Mouse (Mus musculus): ENCODE results near the gene Gm26965. TPM values are rescaled to one million over a fixed set of nuclear protein-coding genes. Genes with fewer than 3 reads are reported as not detected.
"Not testable (repeated sequence)": the region's sequence is repeated elsewhere in the genome, so short reads cannot be mapped to it uniquely, and the experiment has no call there.

Gene Gm26965
- polyA plus RNA-seq, 1 experiment from 2014 or later: not detected

- no peak overlapping the region for H3K27ac ChIP-seq (ENCODE audit: low read length)
- H3K4me3 ChIP-seq (ENCODE audit: low read length): no peak overlapping the region
- H3K36me3 ChIP-seq (ENCODE audit: control insufficient read depth, insufficient read depth): peaks cover 45% of the 10 kb centered on the region
- H3K27me3 ChIP-seq (ENCODE audit: control insufficient read depth, insufficient read depth, low read length): no peaks in the 10 kb centered on the region
- peaks cover 22% of the 10 kb centered on the region for H3K9me3 ChIP-seq (replicated peaks; ENCODE audit: control insufficient read depth, low read length)
- no peak overlapping the region for H3K4me2 ChIP-seq (ENCODE audit: low read depth, low read length)
- peaks cover 7% of the 10 kb centered on the region for H3K4me1 ChIP-seq (ENCODE audit: control insufficient read depth, insufficient read depth, low read length)
- ATAC-seq (replicated peaks; ENCODE audit: extremely low read depth, insufficient read depth, low FRiP score): no peak
- 93% methylated on average over 1 of the region's 1 CpGs for WGBS
- no peak overlapping the region for H3K9ac ChIP-seq (ENCODE audit: low read length)
Measured at GRCm38 (mm10) chr13:67495631-67496030, 30.3 kb downstream of the Gm26965 start.

GRCm38 (mm10) chr13:67484424-67484811 lies 41.5 kb downstream of the Gm26965 start:
- Histone ChIP-seq H3K36me3 (ENCODE audit: control insufficient read depth, insufficient read depth) (peaks cover 3% of the 10 kb centered on the region; the same call in 1 of the 2 replicates), H3K4me3 (ENCODE audit: low read length) (peak overlapping the region; percentile 69), H3K4me1 (ENCODE audit: control insufficient read depth, insufficient read depth, low read length) (peaks cover 6% of the 10 kb centered on the region), H3K9me3 (replicated peaks; ENCODE audit: control insufficient read depth, low read length) (no peaks in the 10 kb centered on the region), H3K27me3 (ENCODE audit: control insufficient read depth, insufficient read depth, low read length) (no peaks in the 10 kb centered on the region), H3K27ac (ENCODE audit: low read length) (peak overlapping the region; percentile 15), H3K4me2 (ENCODE audit: low read depth, low read length) (peak overlapping the region; percentile 67), H3K9ac (ENCODE audit: low read length) (peak overlapping the region; percentile 72)
- peak; percentile 28; the same call in 1 of the 2 replicates for ATAC-seq (replicated peaks; ENCODE audit: extremely low read depth, insufficient read depth, low FRiP score)
- WGBS: 16% methylated on average over 8 of the region's 8 CpGs

GRCm38 (mm10) chr13:67483625-67484423 lies 42.1 kb downstream of the Gm26965 start, which contains the start of gene Zfp874b:
Gene Zfp874b, minus strand, starts transcription at chr13:67484258.
- 4% methylated on average over 20 of the region's 20 CpGs for WGBS
- Histone ChIP-seq H3K9ac (ENCODE audit: low read length) (peak within 1 kb of the TSS; percentile 72), H3K4me3 (ENCODE audit: low read length) (peak within 1 kb of the TSS; percentile 69), H3K4me1 (ENCODE audit: control insufficient read depth, insufficient read depth, low read length) (peaks cover 6% of the 10 kb centered on the region), H3K27me3 (ENCODE audit: control insufficient read depth, insufficient read depth, low read length) (no peaks in the 10 kb centered on the region), H3K36me3 (ENCODE audit: control insufficient read depth, insufficient read depth) (peaks cover 3% of the 10 kb centered on the region; the same call in 1 of the 2 replicates), H3K27ac (ENCODE audit: low read length) (peak within 1 kb of the TSS; percentile 15), H3K9me3 (replicated peaks; ENCODE audit: control insufficient read depth, low read length) (no peaks in the 10 kb centered on the region), H3K4me2 (ENCODE audit: low read depth, low read length) (peak within 1 kb of the TSS; percentile 67)
- ATAC-seq (replicated peaks; ENCODE audit: extremely low read depth, insufficient read depth, low FRiP score): peak; percentile 92

DNA sequence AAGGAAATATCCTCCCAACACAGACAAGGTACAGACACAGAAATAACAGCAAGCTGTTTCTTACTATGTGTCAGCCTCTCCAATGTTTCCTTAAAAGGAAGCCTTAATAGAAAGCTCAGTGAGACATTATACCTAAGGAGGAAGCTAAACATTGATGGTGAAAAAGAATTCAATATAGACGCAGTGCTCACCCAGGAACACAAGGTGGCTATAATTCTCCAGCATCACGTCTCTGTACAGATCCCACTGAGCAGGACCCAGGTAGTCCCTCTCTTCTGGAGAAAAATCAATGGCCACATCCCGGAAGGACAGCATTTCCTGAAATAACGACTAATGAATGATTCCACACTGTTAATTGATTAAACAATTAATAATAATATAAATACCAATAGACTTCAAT lies 44.4 kb downstream of the Gm26965 start:
- H3K27me3 ChIP-seq (ENCODE audit: control insufficient read depth, insufficient read depth, low read length): no peaks in the 10 kb centered on the region
- H3K27ac ChIP-seq (ENCODE audit: low read length): no peak overlapping the region
- H3K36me3 ChIP-seq (ENCODE audit: control insufficient read depth, insufficient read depth): 0 out of 2 replicates have a peak, but pooled peaks cover 2% of the 10 kb centered on the region
- no peak overlapping the region for H3K4me3 ChIP-seq (ENCODE audit: low read length)
- WGBS: 69% methylated on average over 4 of the region's 4 CpGs
- H3K9me3 ChIP-seq (replicated peaks; ENCODE audit: control insufficient read depth, low read length): no peaks in the 10 kb centered on the region
- no peak for ATAC-seq (replicated peaks; ENCODE audit: extremely low read depth, insufficient read depth, low FRiP score)
- no peak overlapping the region for H3K9ac ChIP-seq (ENCODE audit: low read length)
- H3K4me2 ChIP-seq (ENCODE audit: low read depth, low read length): no peak overlapping the region
- peaks cover 6% of the 10 kb centered on the region for H3K4me1 ChIP-seq (ENCODE audit: control insufficient read depth, insufficient read depth, low read length)

DNA sequence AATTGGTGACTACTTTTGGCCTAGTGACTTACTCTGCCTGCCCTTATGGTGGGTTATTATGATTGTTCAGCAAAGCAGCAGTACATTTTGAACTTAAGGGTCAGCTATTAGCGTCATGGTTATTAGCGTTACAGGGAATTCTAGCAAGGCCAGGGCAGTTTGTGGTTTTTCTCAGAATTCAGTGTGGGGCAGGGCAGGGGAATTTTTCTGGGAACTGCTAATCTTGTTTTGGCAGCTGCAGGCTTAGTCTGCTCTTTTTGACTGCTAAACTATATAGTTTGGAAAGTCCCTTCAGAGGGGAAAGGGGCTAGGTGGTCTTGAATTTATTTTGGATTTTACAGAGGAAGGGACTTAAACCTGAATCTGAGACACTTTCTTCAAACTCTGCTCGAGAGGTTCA lies 56.7 kb downstream of the Gm26965 start:
- WGBS: 86% methylated on average over 3 of the region's 3 CpGs
- H3K27ac ChIP-seq (ENCODE audit: low read length): no peak overlapping the region
- H3K4me1 ChIP-seq (ENCODE audit: control insufficient read depth, insufficient read depth, low read length): no peaks in the 10 kb centered on the region
- H3K36me3 ChIP-seq (ENCODE audit: control insufficient read depth, insufficient read depth): peaks cover 21% of the 10 kb centered on the region
- H3K27me3 ChIP-seq (ENCODE audit: control insufficient read depth, insufficient read depth, low read length): no peaks in the 10 kb centered on the region
- H3K4me3 ChIP-seq (ENCODE audit: low read length): no peak overlapping the region
- ATAC-seq (replicated peaks; ENCODE audit: extremely low read depth, insufficient read depth, low FRiP score): no peak
- H3K9me3 ChIP-seq (replicated peaks; ENCODE audit: control insufficient read depth, low read length): peaks cover 3% of the 10 kb centered on the region; the same call in 1 of the 2 replicates
- no peak overlapping the region for H3K4me2 ChIP-seq (ENCODE audit: low read depth, low read length)
- H3K9ac ChIP-seq (ENCODE audit: low read length): no peak overlapping the region

- not testable (repeated sequence) for H3K36me3 ChIP-seq (ENCODE audit: control insufficient read depth, insufficient read depth); H3K4me3 ChIP-seq (ENCODE audit: low read length); ATAC-seq (replicated peaks; ENCODE audit: extremely low read depth, insufficient read depth, low FRiP score); H3K4me2 ChIP-seq (ENCODE audit: low read depth, low read length); H3K9ac ChIP-seq (ENCODE audit: low read length); H3K4me1 ChIP-seq (ENCODE audit: control insufficient read depth, insufficient read depth, low read length); H3K9me3 ChIP-seq (replicated peaks; ENCODE audit: control insufficient read depth, low read length); H3K27me3 ChIP-seq (ENCODE audit: control insufficient read depth, insufficient read depth, low read length); H3K27ac ChIP-seq (ENCODE audit: low read length)
- WGBS: 76% methylated on average over 2 of the region's 5 CpGs
Measured at GRCm38 (mm10) chr13:67463506-67464185, 62.3 kb downstream of the Gm26965 start.

DNA sequence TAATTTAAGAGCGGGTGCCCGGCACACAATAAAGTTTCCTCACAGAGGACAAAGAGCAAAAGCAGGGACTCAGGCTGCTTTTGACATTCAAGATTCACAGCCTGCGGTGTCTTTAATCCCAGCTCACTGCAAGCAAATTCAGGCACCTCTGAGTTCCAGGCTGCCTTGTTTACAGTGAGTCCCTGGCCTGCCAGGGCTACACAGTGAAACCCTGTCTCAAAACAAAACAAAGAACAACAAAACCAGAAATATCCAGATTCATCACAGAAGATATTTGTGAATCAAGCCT lies 74.0 kb downstream of the Gm26965 start:
- no peaks in the 10 kb centered on the region for H3K9me3 ChIP-seq (replicated peaks; ENCODE audit: control insufficient read depth, low read length)
- peak overlapping the region; percentile 71 for H3K4me3 ChIP-seq (ENCODE audit: low read length)
- peak overlapping the region; percentile 85 for H3K4me2 ChIP-seq (ENCODE audit: low read depth, low read length)
- ATAC-seq (replicated peaks; ENCODE audit: extremely low read depth, insufficient read depth, low FRiP score): no peak
- H3K27ac ChIP-seq (ENCODE audit: low read length): peak overlapping the region; percentile 65
- H3K36me3 ChIP-seq (ENCODE audit: control insufficient read depth, insufficient read depth): peaks cover 2% of the 10 kb centered on the region
- WGBS: 8% methylated on average over 3 of the region's 3 CpGs
- no peaks in the 10 kb centered on the region for H3K27me3 ChIP-seq (ENCODE audit: control insufficient read depth, insufficient read depth, low read length)
- H3K4me1 ChIP-seq (ENCODE audit: control insufficient read depth, insufficient read depth, low read length): peaks cover 3% of the 10 kb centered on the region; the same call in 1 of the 2 replicates
- H3K9ac ChIP-seq (ENCODE audit: low read length): peak overlapping the region; percentile 84

- H3K4me2 ChIP-seq (ENCODE audit: low read depth, low read length): peak within 1 kb of the TSS; percentile 85
- 1% methylated on average over 20 of the region's 20 CpGs for WGBS
- H3K9ac ChIP-seq (ENCODE audit: low read length): peak within 1 kb of the TSS; percentile 84
- no peaks in the 10 kb centered on the region for H3K27me3 ChIP-seq (ENCODE audit: control insufficient read depth, insufficient read depth, low read length)
- peak within 1 kb of the TSS; percentile 71 for H3K4me3 ChIP-seq (ENCODE audit: low read length)
- H3K36me3 ChIP-seq (ENCODE audit: control insufficient read depth, insufficient read depth): peaks cover 8% of the 10 kb centered on the region
- peak; percentile 96 for ATAC-seq (replicated peaks; ENCODE audit: extremely low read depth, insufficient read depth, low FRiP score)
- H3K4me1 ChIP-seq (ENCODE audit: control insufficient read depth, insufficient read depth, low read length): peaks cover 3% of the 10 kb centered on the region; the same call in 1 of the 2 replicates
- no peaks in the 10 kb centered on the region for H3K9me3 ChIP-seq (replicated peaks; ENCODE audit: control insufficient read depth, low read length)
- H3K27ac ChIP-seq (ENCODE audit: low read length): peak within 1 kb of the TSS; percentile 66
Measured at GRCm38 (mm10) chr13:67451172-67452020, 74.6 kb downstream of the Gm26965 start, which contains the start of gene Zfp874a. Gene Zfp874a, minus strand, starts transcription at chr13:67451624.
